Mouse (Mus musculus) urinary bladder, postnatal 0 days (tissue): ENCODE measurements around the gene Gpx5. TPM values are rescaled to one million over a fixed set of nuclear protein-coding genes. Genes with fewer than 3 reads are reported as not detected.

ENCODE experiments used
- polyA plus RNA-seq: library from polyadenylated mRNA; unstranded; fragments of >200 nt; fragmentation: Nextera tagmentation; extraction: Ambion mirVana; gene quantifications from 2 replicates; pipeline ENCODE4 v1.2.1, GENCODE M21; 2015

Gpx5 gene
- polyA plus RNA-seq: not detected in 2 replicates

GRCm38 (mm10) chr13:21292631-21293030 lies at the start of gene Gpx5:
Gene Gpx5 (minus strand): TSS chr13:21292731.

GRCm38 (mm10) chr13:21311926-21312325 lies 19.4 kb upstream of the Gpx5 start, which contains the start of gene Gpx6:
Gene Gpx6 (plus strand): TSS chr13:21312125.

Other genes with a start within 250 kb of the Gpx5 start
- not detected in 2 replicates for gene Olfr1370, start 217.8 kb downstream of the Gpx5 start, polyA plus RNA-seq
- gene Olfr1369-ps1, start 181.2 kb downstream of the Gpx5 start, polyA plus RNA-seq: not detected in 2 replicates
- gene Olfr263, start 163.1 kb downstream of the Gpx5 start, polyA plus RNA-seq: not detected in 2 replicates
- gene Olfr1368, start 146.9 kb downstream of the Gpx5 start, polyA plus RNA-seq: not detected in 2 replicates
- 65.5 and 66.4 TPM in 2 replicates for gene Trim27, start 113.3 kb downstream of the Gpx5 start, polyA plus RNA-seq
- gene Gpx6, start 19.4 kb upstream of the Gpx5 start, polyA plus RNA-seq: not detected in 2 replicates
- not detected in 2 replicates for gene Olfr1367, start 54.2 kb upstream of the Gpx5 start, polyA plus RNA-seq
- 4.6 and 4.9 TPM in 2 replicates for gene Zscan12, start 70.1 kb upstream of the Gpx5 start, polyA plus RNA-seq
- gene Zkscan3, start 110.0 kb upstream of the Gpx5 start, polyA plus RNA-seq: 33.7 and 34.0 TPM in 2 replicates
- gene Pgbd1, start 148.3 kb upstream of the Gpx5 start, polyA plus RNA-seq: 0.63 and 0.66 TPM in 2 replicates
- 19.5 and 20.3 TPM in 2 replicates for gene Zscan26, start 161.0 kb upstream of the Gpx5 start, polyA plus RNA-seq
- 2.1 TPM in 2 replicates for gene Nkapl, start 175.8 kb upstream of the Gpx5 start, polyA plus RNA-seq
- gene Zkscan4, start 186.2 kb upstream of the Gpx5 start, polyA plus RNA-seq: 1.2 and 2.0 TPM in 2 replicates
- not detected in 2 replicates for gene Gm10065, start 186.7 kb upstream of the Gpx5 start, polyA plus RNA-seq
- 0.33 and 0.37 TPM in 2 replicates for gene AK157302, start 202.5 kb upstream of the Gpx5 start, polyA plus RNA-seq
- gene Gm11273, start 208.7 kb upstream of the Gpx5 start, polyA plus RNA-seq: 9.9 and 11.1 TPM in 2 replicates
- 2.0 and 2.8 TPM in 2 replicates for gene Zkscan8, start 238.4 kb upstream of the Gpx5 start, polyA plus RNA-seq